Mouse (Mus musculus): ENCODE measurements around the gene Patj.

The Patj gene

GRCm38 (mm10) chr4:98444437-98445139 lies 49.0 kb downstream of the Patj start:
- intact Hi-C loops (cut with DNase I): loop anchor here (5.0 kb wide), 1 partner anchor 692 kb away; no protein-coding TSS in a partner anchor

- intact Hi-C loops (cut with DNase I): no loop called here
These were observed 54.1 kb downstream of the Patj start for GRCm38 (mm10) chr4:98449564-98450263.

DNA sequence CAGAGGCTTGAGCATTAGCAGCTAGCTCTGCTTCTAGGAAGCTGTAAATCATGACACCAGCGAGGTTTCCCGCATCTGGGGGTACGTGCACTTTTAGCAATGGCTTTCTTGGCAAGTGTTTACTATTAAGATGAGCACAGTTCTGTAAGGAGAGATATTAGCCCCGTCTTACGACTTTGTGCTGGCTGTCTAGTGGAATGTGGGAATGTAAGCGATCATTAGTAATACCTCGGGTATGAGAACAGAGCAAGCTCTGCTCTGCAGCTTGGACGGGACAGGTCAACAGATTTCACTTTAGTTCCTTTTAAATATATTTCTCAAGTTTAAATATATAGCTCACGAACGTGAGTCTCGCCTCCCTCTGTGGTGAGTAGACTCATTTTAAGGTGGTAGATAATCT lies 54.7 kb downstream of the Patj start:
- intact Hi-C loops (cut with DNase I): no loop called here

GRCm38 (mm10) chr4:98450829-98451228 lies 55.2 kb downstream of the Patj start:
- intact Hi-C loops (cut with DNase I): no loop called here

- intact Hi-C loops (cut with DNase I): no loop called here
These were observed 55.7 kb downstream of the Patj start for GRCm38 (mm10) chr4:98451259-98451658.

GRCm38 (mm10) chr4:98452725-98453124 lies 57.1 kb downstream of the Patj start:
- intact Hi-C loops (cut with DNase I): no loop called here

GRCm38 (mm10) chr4:98453231-98453630 lies 57.6 kb downstream of the Patj start:
- intact Hi-C loops (cut with DNase I): no loop called here

DNA sequence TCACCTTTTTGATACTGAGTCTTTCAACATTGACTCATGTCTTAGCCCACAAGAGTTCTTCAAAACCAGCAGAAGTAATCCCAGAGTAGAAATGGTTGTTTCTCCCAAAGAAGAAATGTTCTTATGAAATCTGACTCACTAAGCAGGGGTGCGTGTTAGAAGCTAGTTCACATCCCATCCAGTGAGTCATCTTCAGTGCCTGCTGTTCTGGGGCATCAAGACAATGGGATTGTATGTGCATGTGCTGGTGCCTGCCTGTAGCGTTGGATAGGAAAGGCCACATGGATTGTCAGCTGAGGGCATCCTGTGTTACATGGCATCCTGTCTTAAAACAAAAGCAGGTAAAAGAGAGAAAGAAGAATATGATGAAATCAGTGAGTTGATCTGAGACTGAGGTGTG lies 59.8 kb downstream of the Patj start:
- intact Hi-C loops (cut with DNase I): no loop called here

- intact Hi-C loops (cut with DNase I): no loop called here
These were observed 60.3 kb downstream of the Patj start for GRCm38 (mm10) chr4:98455910-98456309.

- intact Hi-C loops (cut with DNase I): no loop called here
These were observed 66.3 kb downstream of the Patj start for GRCm38 (mm10) chr4:98461804-98462341.

GRCm38 (mm10) chr4:98465476-98465875 lies 69.9 kb downstream of the Patj start:
- intact Hi-C loops (cut with DNase I): no loop called here

DNA sequence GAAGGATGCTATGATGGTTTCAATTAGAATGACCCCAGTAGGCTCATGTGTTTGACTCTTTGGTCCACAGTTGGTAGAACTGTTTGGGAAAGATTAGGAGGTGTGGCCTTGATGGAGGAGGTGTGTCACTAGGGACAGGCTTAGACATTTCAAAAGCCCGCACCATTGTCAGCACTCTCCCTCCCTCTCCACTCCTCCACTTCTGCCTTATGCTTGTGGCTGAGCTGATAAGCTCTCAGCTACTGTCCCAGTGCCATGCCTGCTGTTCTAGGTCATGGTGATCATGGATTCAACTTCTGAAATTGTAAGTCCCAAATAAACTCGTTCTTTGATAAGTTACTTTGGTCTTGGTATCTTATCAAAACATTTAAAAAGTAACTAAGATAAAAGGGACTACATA lies 70.3 kb downstream of the Patj start:
- intact Hi-C loops (cut with DNase I): no loop called here

- intact Hi-C loops (cut with DNase I): no loop called here
These were observed 75.8 kb downstream of the Patj start for GRCm38 (mm10) chr4:98471376-98471775.

GRCm38 (mm10) chr4:98473491-98473890 lies 77.9 kb downstream of the Patj start:
- intact Hi-C loops (cut with DNase I): no loop called here

DNA sequence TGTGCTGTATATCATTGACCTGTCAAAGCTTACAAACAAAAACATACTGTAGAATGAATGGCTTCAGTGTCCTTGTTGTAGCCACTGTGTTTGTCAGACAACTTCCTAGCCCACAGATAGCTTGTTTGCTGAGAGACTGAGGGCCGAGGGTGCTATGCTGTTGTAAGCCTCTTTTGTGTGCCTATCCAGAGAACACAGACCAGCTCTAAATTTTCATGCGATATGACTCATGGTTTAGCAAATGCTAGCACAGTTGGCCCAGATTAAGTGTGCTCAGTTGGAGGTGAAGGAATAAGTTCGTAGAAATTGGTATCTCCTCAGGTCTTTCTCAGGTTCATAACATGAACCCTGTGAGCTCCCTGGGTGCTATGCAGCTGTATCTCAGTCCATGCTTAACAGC lies 82.4 kb downstream of the Patj start:
- intact Hi-C loops (cut with DNase I): no loop called here

- intact Hi-C loops (cut with DNase I): no loop called here
These were observed 90.9 kb downstream of the Patj start for GRCm38 (mm10) chr4:98486475-98486874.

- intact Hi-C loops (cut with DNase I): no loop called here
These were observed 91.3 kb downstream of the Patj start for GRCm38 (mm10) chr4:98486901-98487300.

- intact Hi-C loops (cut with DNase I): no loop called here
These were observed 93.8 kb downstream of the Patj start for GRCm38 (mm10) chr4:98489386-98489785.

- intact Hi-C loops (cut with DNase I): no loop called here
These were observed 102.8 kb downstream of the Patj start for GRCm38 (mm10) chr4:98498341-98498740.

DNA sequence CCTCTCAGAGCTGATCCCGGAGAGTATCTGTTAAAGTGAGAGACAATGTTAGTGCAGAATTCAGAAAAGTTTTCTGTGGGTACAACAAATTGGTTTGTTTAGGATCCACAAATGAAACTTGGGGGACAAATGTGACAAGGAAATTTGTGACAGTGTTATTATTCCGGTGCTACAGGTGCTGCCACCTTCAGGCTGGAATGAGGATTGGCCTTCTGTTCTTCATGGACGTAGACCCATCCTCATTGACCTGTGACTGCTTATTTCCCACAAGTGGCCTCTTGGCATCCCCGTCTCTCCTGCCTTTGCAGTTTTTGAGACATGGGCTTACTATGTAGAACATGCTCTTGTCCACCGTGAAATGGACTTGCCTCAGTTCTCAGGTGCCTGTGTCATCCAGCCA lies 104.6 kb downstream of the Patj start:
- intact Hi-C loops (cut with DNase I): no loop called here

- intact Hi-C loops (cut with DNase I): no loop called here
These were observed 105.3 kb downstream of the Patj start for GRCm38 (mm10) chr4:98500875-98501274.

GRCm38 (mm10) chr4:98504743-98505142 lies 109.2 kb downstream of the Patj start:
- intact Hi-C loops (cut with DNase I): no loop called here
